Mouse (Mus musculus): ENCODE data around the gene Tspan17. TPM values are rescaled to one million over a fixed set of nuclear protein-coding genes. Genes with fewer than 3 reads are reported as not detected.
A peak's percentile ranks its signal among the peaks of the same experiment; 100 is the strongest.

Gene Tspan17
- polyA plus RNA-seq, 1 experiment from 2014 or later: 21.3 TPM

DNA sequence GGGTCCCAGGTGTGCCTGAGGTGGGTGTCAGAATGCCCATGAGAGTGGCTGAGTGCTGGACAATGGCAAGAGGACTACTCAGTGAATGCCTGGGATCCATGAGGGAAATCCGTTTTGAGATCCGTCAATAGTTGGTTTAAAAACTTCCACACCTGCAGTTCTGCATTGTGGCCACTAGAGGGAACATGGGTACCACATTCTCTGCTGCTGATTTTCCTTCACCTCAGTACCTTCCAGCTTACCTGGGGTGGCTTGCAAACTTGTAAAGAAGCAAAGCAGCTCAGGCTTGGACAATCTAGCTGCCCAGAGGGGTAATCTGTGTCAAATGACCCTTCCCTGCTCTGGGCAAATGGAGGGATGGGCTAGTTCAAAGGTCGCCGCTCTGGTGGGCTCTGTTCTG lies 8.2 kb downstream of the Tspan17 start:
- Histone ChIP-seq H3K27ac (ENCODE audit: low read depth, low read length) (no peak overlapping the region), H3K4me2 (ENCODE audit: low read depth) (no peak overlapping the region), H3K4me1 (ENCODE audit: control insufficient read depth, insufficient read depth, low read length) (peaks cover 2% of the 10 kb centered on the region; the same call in 1 of the 2 replicates), H3K27me3 (ENCODE audit: control insufficient read depth, insufficient read depth, low read length) (peaks cover 4% of the 10 kb centered on the region; the same call in 1 of the 2 replicates), H3K9me3 (ENCODE audit: control insufficient read depth, low read length) (no peaks in the 10 kb centered on the region), H3K9ac (ENCODE audit: low read length) (no peak overlapping the region), H3K36me3 (ENCODE audit: control insufficient read depth, insufficient read depth, low read length) (no peaks in the 10 kb centered on the region), H3K4me3 (ENCODE audit: low read depth, low read length) (no peak overlapping the region)
- DNase-seq (ENCODE audit: low spot score) (peak; percentile 47), ATAC-seq (ENCODE audit: insufficient read depth, low FRiP score, low TSS enrichment) (no peak)
- 47% methylated on average over 4 of the region's 4 CpGs for WGBS

DNA sequence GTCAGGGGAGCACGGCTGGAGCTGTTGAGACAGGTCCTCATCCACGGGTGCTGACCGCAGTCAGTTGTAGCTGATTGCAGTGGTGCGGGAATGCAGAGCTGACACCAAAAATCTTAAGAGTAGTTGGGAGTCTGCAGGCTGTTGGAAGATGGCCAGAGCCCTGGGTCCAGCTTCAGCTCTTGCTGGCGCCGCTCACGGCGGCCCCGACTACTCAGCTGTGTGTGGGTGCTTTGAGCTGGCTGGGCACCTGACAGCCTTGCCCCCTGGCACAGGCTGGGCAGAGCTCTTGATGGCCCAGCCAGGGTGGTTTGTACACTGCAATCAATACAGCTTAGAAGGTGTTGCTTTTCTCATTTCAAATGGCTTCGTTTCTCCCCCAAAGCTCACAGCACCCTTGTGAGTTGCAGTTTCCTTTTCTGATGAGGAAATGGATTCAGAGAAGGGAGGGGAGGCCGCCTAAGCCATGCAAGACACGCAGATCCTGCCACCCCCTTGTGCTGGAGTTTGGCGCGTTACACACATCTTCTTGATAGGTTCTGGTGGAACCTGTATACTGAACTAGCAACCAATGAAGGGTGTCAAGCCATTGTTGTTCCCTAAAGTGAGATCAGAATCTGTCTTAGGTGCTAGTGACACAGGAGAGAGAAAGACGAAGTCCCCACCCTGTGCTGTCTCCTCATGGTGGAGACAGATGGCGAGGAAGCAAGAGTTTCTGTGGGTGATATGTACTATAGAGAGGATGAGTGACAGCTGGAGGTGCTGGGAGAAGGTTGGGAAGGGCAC lies 8.9 kb downstream of the Tspan17 start:
- Histone ChIP-seq H3K9ac (ENCODE audit: low read length) (no peak overlapping the region), H3K27me3 (ENCODE audit: control insufficient read depth, insufficient read depth, low read length) (peaks cover 4% of the 10 kb centered on the region; the same call in 1 of the 2 replicates), H3K36me3 (ENCODE audit: control insufficient read depth, insufficient read depth, low read length) (no peaks in the 10 kb centered on the region), H3K4me1 (ENCODE audit: control insufficient read depth, insufficient read depth, low read length) (no peaks in the 10 kb centered on the region), H3K9me3 (ENCODE audit: control insufficient read depth, low read length) (no peaks in the 10 kb centered on the region), H3K27ac (ENCODE audit: low read depth, low read length) (no peak overlapping the region), H3K4me3 (ENCODE audit: low read depth, low read length) (no peak overlapping the region), H3K4me2 (ENCODE audit: low read depth) (no peak overlapping the region)
- ATAC-seq (ENCODE audit: insufficient read depth, low FRiP score, low TSS enrichment) (no peak), DNase-seq (ENCODE audit: low spot score) (no peak)
- 81% methylated on average over 16 of the region's 16 CpGs for WGBS

DNA sequence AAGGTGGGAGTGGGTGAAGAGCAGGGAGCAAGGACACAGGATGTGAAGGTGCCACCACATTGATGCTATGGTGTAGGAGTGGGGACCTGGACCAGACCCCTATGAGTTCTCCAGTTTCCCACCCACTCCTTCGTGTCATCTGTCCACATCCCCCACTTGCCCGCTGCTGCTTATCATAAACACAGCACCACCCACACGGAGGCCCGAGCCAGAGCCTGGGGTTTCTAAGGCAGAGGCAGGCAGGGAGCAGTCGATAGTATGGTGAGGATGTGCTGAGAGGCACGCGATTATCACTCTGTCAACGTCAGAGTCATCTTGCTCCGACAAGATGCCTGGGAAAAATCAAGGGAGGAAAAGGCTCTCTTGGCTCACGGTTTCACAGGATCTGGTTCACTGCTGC lies 9.6 kb downstream of the Tspan17 start:
- Histone ChIP-seq H3K4me1 (ENCODE audit: control insufficient read depth, insufficient read depth, low read length) (no peaks in the 10 kb centered on the region), H3K9ac (ENCODE audit: low read length) (no peak overlapping the region), H3K4me3 (ENCODE audit: low read depth, low read length) (no peak overlapping the region), H3K9me3 (ENCODE audit: control insufficient read depth, low read length) (no peaks in the 10 kb centered on the region), H3K36me3 (ENCODE audit: control insufficient read depth, insufficient read depth, low read length) (no peaks in the 10 kb centered on the region), H3K27me3 (ENCODE audit: control insufficient read depth, insufficient read depth, low read length) (peaks cover 4% of the 10 kb centered on the region; the same call in 1 of the 2 replicates), H3K4me2 (ENCODE audit: low read depth) (no peak overlapping the region), H3K27ac (ENCODE audit: low read depth, low read length) (no peak overlapping the region)
- 74% methylated on average over 10 of the region's 10 CpGs for WGBS
- ATAC-seq (ENCODE audit: insufficient read depth, low FRiP score, low TSS enrichment): no peak
- no peak for DNase-seq (ENCODE audit: low spot score)

DNA sequence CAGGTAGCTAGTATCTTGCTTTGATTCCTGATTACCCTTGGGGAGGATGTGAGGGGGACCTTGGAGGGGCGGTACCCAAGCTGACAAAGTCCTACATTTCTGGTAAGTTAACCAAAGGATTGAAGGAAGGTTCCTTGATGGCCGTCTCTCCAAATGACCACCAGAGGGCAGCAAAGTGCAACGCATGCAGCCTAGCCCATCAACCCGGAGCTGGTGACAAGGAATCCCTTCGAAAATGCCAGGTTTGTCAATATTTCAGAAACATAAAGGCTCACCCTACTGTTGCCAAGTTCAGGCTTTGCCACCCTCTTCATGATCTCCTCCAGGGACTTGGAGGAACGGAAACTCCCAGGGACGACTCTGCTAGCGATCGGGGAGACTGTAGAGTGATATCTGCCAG lies 10.5 kb downstream of the Tspan17 start:
- no peak overlapping the region; the same call in 1 of the 2 replicates for H3K4me2 ChIP-seq (ENCODE audit: low read depth)
- no peak overlapping the region for H3K9ac ChIP-seq (ENCODE audit: low read length)
- peaks cover 4% of the 10 kb centered on the region; the same call in 1 of the 2 replicates for H3K27me3 ChIP-seq (ENCODE audit: control insufficient read depth, insufficient read depth, low read length)
- no peaks in the 10 kb centered on the region for H3K4me1 ChIP-seq (ENCODE audit: control insufficient read depth, insufficient read depth, low read length)
- no peak overlapping the region for H3K4me3 ChIP-seq (ENCODE audit: low read depth, low read length)
- DNase-seq (ENCODE audit: low spot score): peak; percentile 83
- H3K9me3 ChIP-seq (ENCODE audit: control insufficient read depth, low read length): no peaks in the 10 kb centered on the region
- 24% methylated on average over 9 of the region's 9 CpGs for WGBS
- no peak for ATAC-seq (ENCODE audit: insufficient read depth, low FRiP score, low TSS enrichment)
- no peak overlapping the region for H3K27ac ChIP-seq (ENCODE audit: low read depth, low read length)
- no peaks in the 10 kb centered on the region for H3K36me3 ChIP-seq (ENCODE audit: control insufficient read depth, insufficient read depth, low read length)

DNA sequence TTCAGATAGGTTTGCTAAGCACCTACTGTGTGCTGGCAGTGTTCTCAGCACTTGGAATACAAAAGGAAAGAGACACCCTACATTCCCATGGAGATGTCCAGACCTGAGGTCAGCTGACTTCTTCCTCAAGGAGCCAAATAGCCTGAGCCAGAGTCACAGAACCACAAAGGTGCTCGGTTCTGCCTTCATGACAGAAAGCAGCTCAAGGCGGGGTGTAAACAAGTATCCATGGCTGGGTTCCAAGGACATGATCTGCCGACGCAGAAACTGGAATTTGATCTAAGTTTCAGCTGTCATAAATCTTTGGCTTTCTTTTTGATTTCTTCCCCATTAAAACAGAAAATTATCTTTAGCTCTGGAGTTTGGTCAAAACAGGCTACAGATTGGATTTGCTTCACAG lies 11.0 kb downstream of the Tspan17 start:
- ATAC-seq (ENCODE audit: insufficient read depth, low FRiP score, low TSS enrichment): no peak
- Histone ChIP-seq H3K4me2 (ENCODE audit: low read depth) (no peak overlapping the region; the same call in 1 of the 2 replicates), H3K9ac (ENCODE audit: low read length) (no peak overlapping the region), H3K27ac (ENCODE audit: low read depth, low read length) (no peak overlapping the region), H3K4me3 (ENCODE audit: low read depth, low read length) (no peak overlapping the region), H3K4me1 (ENCODE audit: control insufficient read depth, insufficient read depth, low read length) (no peaks in the 10 kb centered on the region), H3K27me3 (ENCODE audit: control insufficient read depth, insufficient read depth, low read length) (peaks cover 4% of the 10 kb centered on the region; the same call in 1 of the 2 replicates), H3K9me3 (ENCODE audit: control insufficient read depth, low read length) (no peaks in the 10 kb centered on the region), H3K36me3 (ENCODE audit: control insufficient read depth, insufficient read depth, low read length) (no peaks in the 10 kb centered on the region)
- 82% methylated on average over 4 of the region's 4 CpGs for WGBS
- no peak for DNase-seq (ENCODE audit: low spot score)

DNA sequence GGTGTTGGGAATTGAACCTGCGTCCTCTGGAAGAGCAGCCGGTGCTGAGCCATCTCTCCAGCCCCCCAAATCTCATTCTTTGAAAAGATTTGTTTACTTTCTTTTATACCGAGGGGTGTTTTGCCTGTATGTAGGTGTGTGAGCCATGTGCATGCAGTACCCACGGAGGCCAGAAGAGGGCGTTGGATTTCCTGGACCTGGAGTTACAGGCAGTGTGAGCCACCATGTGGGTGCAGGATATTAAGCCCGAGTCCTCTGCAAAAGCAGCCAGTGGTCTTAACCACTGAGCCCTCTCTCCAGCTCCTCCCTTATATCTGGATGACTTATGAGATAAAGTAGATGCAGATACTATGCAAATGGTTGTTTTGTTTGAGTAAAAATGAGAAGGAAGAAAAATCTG lies 13.8 kb downstream of the Tspan17 start:
- no peak for DNase-seq (ENCODE audit: low spot score)
- Histone ChIP-seq H3K9ac (ENCODE audit: low read length) (no peak overlapping the region), H3K36me3 (ENCODE audit: control insufficient read depth, insufficient read depth, low read length) (no peaks in the 10 kb centered on the region), H3K27me3 (ENCODE audit: control insufficient read depth, insufficient read depth, low read length) (no peaks in the 10 kb centered on the region), H3K4me3 (ENCODE audit: low read depth, low read length) (no peak overlapping the region), H3K9me3 (ENCODE audit: control insufficient read depth, low read length) (no peaks in the 10 kb centered on the region), H3K4me2 (ENCODE audit: low read depth) (no peak overlapping the region), H3K4me1 (ENCODE audit: control insufficient read depth, insufficient read depth, low read length) (peaks cover 5% of the 10 kb centered on the region; the same call in 1 of the 2 replicates), H3K27ac (ENCODE audit: low read depth, low read length) (no peak overlapping the region)
- ATAC-seq (ENCODE audit: insufficient read depth, low FRiP score, low TSS enrichment): no peak
- WGBS: 85% methylated on average over 6 of the region's 6 CpGs

DNA sequence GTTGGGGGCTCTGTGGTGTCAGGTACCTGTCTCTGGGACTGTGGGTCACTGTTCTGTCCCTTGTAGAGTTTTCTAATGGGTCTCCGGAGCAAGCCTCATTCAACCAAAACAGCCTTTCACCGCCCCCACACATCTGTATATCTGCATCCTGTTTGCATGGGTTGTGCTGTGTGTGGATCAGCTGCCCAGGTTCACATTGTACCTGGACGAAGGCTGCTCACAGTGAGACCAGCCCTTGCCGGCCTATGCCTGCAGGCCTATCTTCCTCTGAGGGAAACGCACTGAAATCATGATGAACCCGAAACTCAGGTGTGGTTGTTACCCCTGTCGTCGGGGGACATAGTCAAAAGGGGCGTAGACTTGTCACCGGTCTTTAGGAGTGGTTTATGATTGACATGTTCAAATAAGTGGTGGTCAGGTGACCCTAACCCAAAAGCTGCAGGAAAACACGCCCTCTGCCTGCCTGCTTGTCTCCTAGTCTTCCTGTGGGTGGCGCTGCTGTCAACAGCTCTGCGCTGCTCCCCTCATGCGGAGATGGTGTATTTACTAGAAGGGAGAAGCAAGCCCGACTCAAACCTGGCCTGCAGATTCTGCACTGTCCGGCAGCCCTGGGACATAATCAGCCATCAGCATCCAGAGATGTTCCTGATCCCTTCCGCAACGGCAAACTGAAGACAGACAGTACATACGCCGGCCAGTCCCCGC lies 16.1 kb downstream of the Tspan17 start:
- WGBS: 48% methylated on average over 21 of the region's 21 CpGs
- Histone ChIP-seq H3K4me1 (ENCODE audit: control insufficient read depth, insufficient read depth, low read length) (peaks cover 5% of the 10 kb centered on the region; the same call in 1 of the 2 replicates), H3K27ac (ENCODE audit: low read depth, low read length) (no peak overlapping the region), H3K4me2 (ENCODE audit: low read depth) (no peak overlapping the region), H3K9ac (ENCODE audit: low read length) (no peak overlapping the region), H3K9me3 (ENCODE audit: control insufficient read depth, low read length) (no peaks in the 10 kb centered on the region), H3K4me3 (ENCODE audit: low read depth, low read length) (no peak overlapping the region), H3K36me3 (ENCODE audit: control insufficient read depth, insufficient read depth, low read length) (no peaks in the 10 kb centered on the region), H3K27me3 (ENCODE audit: control insufficient read depth, insufficient read depth, low read length) (no peaks in the 10 kb centered on the region)
- ATAC-seq (ENCODE audit: insufficient read depth, low FRiP score, low TSS enrichment) (no peak), DNase-seq (ENCODE audit: low spot score) (peak; percentile 65)

DNA sequence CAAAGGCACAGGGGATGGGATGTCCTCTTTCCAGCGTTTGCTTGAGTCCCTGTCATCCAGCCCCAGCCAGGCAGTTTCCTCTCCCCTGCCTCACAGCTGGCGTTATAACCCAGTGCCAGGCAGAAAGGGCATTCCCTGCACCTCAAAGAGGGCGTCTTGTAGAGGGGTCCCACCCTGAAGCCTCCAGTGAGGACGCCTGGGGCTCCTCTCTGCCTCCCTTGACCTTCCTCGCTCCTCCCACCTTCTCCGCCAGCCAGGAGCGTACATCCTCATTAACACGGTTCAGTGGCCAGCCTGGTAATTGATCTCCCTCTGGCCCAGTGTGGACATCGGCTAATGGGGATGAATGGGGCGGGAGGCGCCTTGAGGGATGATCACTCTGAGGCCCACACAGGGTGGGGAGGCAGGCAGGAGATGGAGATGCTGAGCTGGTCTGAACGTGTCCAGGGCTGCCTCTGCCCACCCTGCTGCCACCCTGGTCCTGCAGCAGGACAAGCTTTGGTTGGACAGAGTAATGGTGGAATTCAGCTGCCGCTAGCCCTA lies 17.3 kb downstream of the Tspan17 start:
- no peak overlapping the region for H3K27ac ChIP-seq (ENCODE audit: low read depth, low read length)
- no peaks in the 10 kb centered on the region for H3K36me3 ChIP-seq (ENCODE audit: control insufficient read depth, insufficient read depth, low read length)
- no peaks in the 10 kb centered on the region for H3K9me3 ChIP-seq (ENCODE audit: control insufficient read depth, low read length)
- no peak overlapping the region for H3K4me2 ChIP-seq (ENCODE audit: low read depth)
- 0 out of 2 replicates have a peak overlapping the region, but pooled peaks have one; percentile 15 for H3K9ac ChIP-seq (ENCODE audit: low read length)
- H3K27me3 ChIP-seq (ENCODE audit: control insufficient read depth, insufficient read depth, low read length): no peaks in the 10 kb centered on the region
- no peak overlapping the region for H3K4me3 ChIP-seq (ENCODE audit: low read depth, low read length)
- H3K4me1 ChIP-seq (ENCODE audit: control insufficient read depth, insufficient read depth, low read length): peaks cover 5% of the 10 kb centered on the region; the same call in 1 of the 2 replicates
- ATAC-seq (ENCODE audit: insufficient read depth, low FRiP score, low TSS enrichment) (no peak), DNase-seq (ENCODE audit: low spot score) (peak; percentile 67)
- WGBS: 16% methylated on average over 13 of the region's 13 CpGs
